Mouse (Mus musculus): ENCODE data around the gene Numb. TPM values are rescaled to one million over a fixed set of nuclear protein-coding genes. Genes with fewer than 3 reads are reported as not detected.

Numb gene
- polyA plus RNA-seq, 1 experiment = not detected

GRCm38 (mm10) chr12:83874597-83874996, 47.1 kb downstream of the Numb start:
- Histone ChIP-seq H3K27ac (ENCODE audit: insufficient read depth, low read depth, low read length) (no peak overlapping the region), H3K4me3 (ENCODE audit: insufficient read depth, low read depth, low read length) (no peak overlapping the region), H3K4me1 (ENCODE audit: control insufficient read depth, insufficient read depth, low read length) (0 out of 2 replicates have a peak, but pooled peaks cover 3% of the 10 kb centered on the region)
- 81% methylated on average over 4 of the region's 4 CpGs for WGBS
- TF ChIP-seq POLR2A (IDR thresholded peaks at IDR 0.05; ENCODE audit: insufficient read depth, low read depth, low read length) = no peak

- 95% methylated on average over 1 of the region's 1 CpGs for WGBS
- TF ChIP-seq POLR2A (IDR thresholded peaks at IDR 0.05; ENCODE audit: insufficient read depth, low read depth, low read length) (no peak), CTCF (IDR thresholded peaks at IDR 0.05; ENCODE audit: insufficient read depth, low read depth, low read length) (no peak)
- H3K27ac ChIP-seq (ENCODE audit: insufficient read depth, low read depth, low read length) = no peak overlapping the region
These were observed 57.2 kb downstream of the Numb start for GRCm38 (mm10) chr12:83864501-83864900.

GRCm38 (mm10) chr12:83861880-83862279, 59.9 kb downstream of the Numb start:
- 97% methylated on average over 3 of the region's 3 CpGs for WGBS
- TF ChIP-seq POLR2A (IDR thresholded peaks at IDR 0.05; ENCODE audit: insufficient read depth, low read depth, low read length) = no peak
- no peak for TF ChIP-seq CTCF (IDR thresholded peaks at IDR 0.05; ENCODE audit: insufficient read depth, low read depth, low read length)
- Histone ChIP-seq H3K27ac (ENCODE audit: insufficient read depth, low read depth, low read length) (no peak overlapping the region), H3K4me1 (ENCODE audit: control insufficient read depth, insufficient read depth, low read length) (no peaks in the 10 kb centered on the region), H3K4me3 (ENCODE audit: insufficient read depth, low read depth, low read length) (no peak overlapping the region)

More at GRCm38 (mm10) chr12:83864501-83864900, 57.2 kb downstream of the Numb start:
- Histone ChIP-seq H3K4me3 (ENCODE audit: insufficient read depth, low read depth, low read length) (no peak overlapping the region), H3K4me1 (ENCODE audit: control insufficient read depth, insufficient read depth, low read length) (no peaks in the 10 kb centered on the region)

GRCm38 (mm10) chr12:83860688-83861087, 61.0 kb downstream of the Numb start:
- H3K27ac ChIP-seq (ENCODE audit: insufficient read depth, low read depth, low read length) = no peak overlapping the region
- TF ChIP-seq POLR2A (IDR thresholded peaks at IDR 0.05; ENCODE audit: insufficient read depth, low read depth, low read length) (no peak), CTCF (IDR thresholded peaks at IDR 0.05; ENCODE audit: insufficient read depth, low read depth, low read length) (no peak)

GRCm38 (mm10) chr12:83858052-83858451, 63.7 kb downstream of the Numb start:
- Histone ChIP-seq H3K4me3 (ENCODE audit: insufficient read depth, low read depth, low read length) (no peak overlapping the region), H3K4me1 (ENCODE audit: control insufficient read depth, insufficient read depth, low read length) (no peaks in the 10 kb centered on the region), H3K27ac (ENCODE audit: insufficient read depth, low read depth, low read length) (no peak overlapping the region)
- TF ChIP-seq POLR2A (IDR thresholded peaks at IDR 0.05; ENCODE audit: insufficient read depth, low read depth, low read length) = no peak
- TF ChIP-seq CTCF (IDR thresholded peaks at IDR 0.05; ENCODE audit: insufficient read depth, low read depth, low read length) = no peak
- 99% methylated on average over 2 of the region's 2 CpGs for WGBS

More at GRCm38 (mm10) chr12:83860688-83861087, 61.0 kb downstream of the Numb start:
- no peaks in the 10 kb centered on the region for H3K4me1 ChIP-seq (ENCODE audit: control insufficient read depth, insufficient read depth, low read length)
- no peak overlapping the region for H3K4me3 ChIP-seq (ENCODE audit: insufficient read depth, low read depth, low read length)

GRCm38 (mm10) chr12:83855211-83855610, 66.5 kb downstream of the Numb start:
- no peaks in the 10 kb centered on the region for H3K4me1 ChIP-seq (ENCODE audit: control insufficient read depth, insufficient read depth, low read length)
- H3K4me3 ChIP-seq (ENCODE audit: insufficient read depth, low read depth, low read length) = no peak overlapping the region
- H3K27ac ChIP-seq (ENCODE audit: insufficient read depth, low read depth, low read length) = no peak overlapping the region
- TF ChIP-seq POLR2A (IDR thresholded peaks at IDR 0.05; ENCODE audit: insufficient read depth, low read depth, low read length) (no peak), CTCF (IDR thresholded peaks at IDR 0.05; ENCODE audit: insufficient read depth, low read depth, low read length) (no peak)
- WGBS = 93% methylated on average over 1 of the region's 1 CpGs

- no peak overlapping the region for H3K27ac ChIP-seq (ENCODE audit: insufficient read depth, low read depth, low read length)
- 77% methylated on average over 3 of the region's 3 CpGs for WGBS
- no peak for TF ChIP-seq POLR2A (IDR thresholded peaks at IDR 0.05; ENCODE audit: insufficient read depth, low read depth, low read length)
- TF ChIP-seq CTCF (IDR thresholded peaks at IDR 0.05; ENCODE audit: insufficient read depth, low read depth, low read length) = no peak
- no peak overlapping the region for H3K4me3 ChIP-seq (ENCODE audit: insufficient read depth, low read depth, low read length)
- H3K4me1 ChIP-seq (ENCODE audit: control insufficient read depth, insufficient read depth, low read length) = no peaks in the 10 kb centered on the region
These were observed 67.5 kb downstream of the Numb start for GRCm38 (mm10) chr12:83854281-83854680.

GRCm38 (mm10) chr12:83852512-83853213, 69.1 kb downstream of the Numb start:
- TF ChIP-seq CTCF (IDR thresholded peaks at IDR 0.05; ENCODE audit: insufficient read depth, low read depth, low read length) (no peak), POLR2A (IDR thresholded peaks at IDR 0.05; ENCODE audit: insufficient read depth, low read depth, low read length) (no peak)
- no peak overlapping the region for H3K27ac ChIP-seq (ENCODE audit: insufficient read depth, low read depth, low read length)
- no peak overlapping the region for H3K4me3 ChIP-seq (ENCODE audit: insufficient read depth, low read depth, low read length)
- H3K4me1 ChIP-seq (ENCODE audit: control insufficient read depth, insufficient read depth, low read length) = no peaks in the 10 kb centered on the region
- WGBS = 68% methylated on average over 5 of the region's 5 CpGs

GRCm38 (mm10) chr12:83850334-83850733, 71.4 kb downstream of the Numb start:
- Histone ChIP-seq H3K4me1 (ENCODE audit: control insufficient read depth, insufficient read depth, low read length) (no peaks in the 10 kb centered on the region), H3K27ac (ENCODE audit: insufficient read depth, low read depth, low read length) (no peak overlapping the region), H3K4me3 (ENCODE audit: insufficient read depth, low read depth, low read length) (no peak overlapping the region)
- TF ChIP-seq POLR2A (IDR thresholded peaks at IDR 0.05; ENCODE audit: insufficient read depth, low read depth, low read length) (no peak), CTCF (IDR thresholded peaks at IDR 0.05; ENCODE audit: insufficient read depth, low read depth, low read length) (no peak)
- WGBS = 70% methylated on average over 4 of the region's 4 CpGs
